Mouse (Mus musculus) thymus, adult 2 months (tissue): ENCODE measurements around the gene Tmprss7.

ENCODE experiments used
- CTCF ChIP-seq: fragments of 200-500 bp; IDR thresholded peaks from 2 replicates; pipeline ENCODE4 v1.5.1; 2012; ENCODE audit warnings: mild to moderate bottlenecking, control low read depth, low read length, moderate library complexity, borderline replicate concordance; ENCODE audit not compliant: control insufficient read depth, poor library complexity, insufficient read depth; ENCODE audit errors: extremely low read depth
- POLR2A ChIP-seq: fragments of 200-500 bp; IDR thresholded peaks from 2 replicates; pipeline ENCODE4 v1.6.1; 2012; ENCODE audit warnings: mild to moderate bottlenecking, low read length, control low read depth, moderate library complexity; ENCODE audit not compliant: control insufficient read depth, poor library complexity, insufficient read depth; ENCODE audit errors: extremely low read depth

DNA sequence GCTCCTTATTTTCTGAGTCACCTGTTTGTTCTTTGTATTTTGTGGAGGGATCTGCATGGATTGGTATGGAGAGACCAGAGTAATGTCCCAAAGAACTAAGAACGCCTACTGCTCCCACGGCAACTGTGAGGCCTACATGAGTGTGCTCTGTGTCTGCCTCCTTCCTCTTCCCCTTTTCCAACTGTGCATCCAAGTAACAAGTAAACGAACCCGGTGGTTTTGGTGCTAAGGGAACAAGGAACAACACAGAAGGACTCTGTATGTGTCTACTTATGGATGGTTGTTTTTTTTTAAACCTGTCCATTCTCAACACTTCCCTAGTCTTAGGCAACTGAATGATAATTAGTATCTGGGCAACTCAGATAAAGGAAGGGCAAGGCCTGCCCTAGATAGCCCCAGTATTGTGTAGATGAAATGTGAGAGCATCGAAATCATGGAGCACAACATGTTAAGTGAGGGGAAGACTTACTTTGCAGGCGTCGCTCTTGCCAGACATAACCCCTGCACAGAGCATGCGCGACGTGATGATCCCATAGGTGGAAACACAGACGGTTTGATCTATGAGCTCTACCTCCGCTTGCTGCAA lies 35.8 kb downstream of the Tmprss7 start:
- TF ChIP-seq CTCF, result no peak
- TF ChIP-seq POLR2A, result no peak
